Mouse (Mus musculus): Measurements from ENCODE around the gene Olfr1252.

- TF ChIP-seq POLR2A (IDR thresholded peaks at IDR 0.05; ENCODE audit: extremely low read depth, insufficient read depth, low read length) (no peak), CTCF (IDR thresholded peaks at IDR 0.05; ENCODE audit: extremely low read depth, insufficient read depth, low read length) (no peak)
These were observed at the start of gene Olfr1252 for GRCm38 (mm10) chr2:89724912-89725311.

Measured in cortical plate, adult 2 months (tissue).